Mouse (Mus musculus): ENCODE measurements around the gene Rin2. TPM values are rescaled to one million over a fixed set of nuclear protein-coding genes. Genes with fewer than 3 reads are reported as not detected.

Gene Rin2
- polyA plus RNA-seq, 2 experiments: 38.1 to 49.7 TPM

- 34% methylated on average over 6 of the region's 6 CpGs for WGBS
- ATAC-seq (ENCODE audit: low FRiP score, low read depth) (peak; percentile 72; the same call in 1 of the 2 replicates), DNase-seq (ENCODE audit: low spot score) (peak; percentile 84)
- H3K4me1 ChIP-seq (ENCODE audit: control insufficient read depth, insufficient read depth, low read length): peaks cover 4% of the 10 kb centered on the region; the same call in 1 of the 2 replicates
- no peak overlapping the region for H3K4me3 ChIP-seq (replicated peaks; ENCODE audit: low read length)
- no peak overlapping the region for H3K4me2 ChIP-seq (replicated peaks; ENCODE audit: low read depth, low read length, severe bottlenecking)
- H3K9me3 ChIP-seq (ENCODE audit: control insufficient read depth, low read length): no peaks in the 10 kb centered on the region
- TF ChIP-seq POLR2A (IDR thresholded peaks at IDR 0.05; ENCODE audit: borderline replicate concordance, extremely low read depth, insufficient read depth, insufficient read length): no peak
- no peak overlapping the region for H3K27ac ChIP-seq (replicated peaks; ENCODE audit: low read depth, low read length)
- no peak overlapping the region for H3K9ac ChIP-seq (ENCODE audit: low read depth, low read length, severe bottlenecking)
- H3K27me3 ChIP-seq (ENCODE audit: control insufficient read depth, insufficient read depth, low read length): no peaks in the 10 kb centered on the region
- no peaks in the 10 kb centered on the region for H3K36me3 ChIP-seq (ENCODE audit: control insufficient read depth, insufficient read depth, low read length)
Measured at GRCm38 (mm10) chr2:145699414-145700071, 24.5 kb downstream of the Rin2 start.

- 54% methylated on average over 8 of the region's 8 CpGs for WGBS
- DNase-seq (ENCODE audit: low spot score) (no peak), ATAC-seq (ENCODE audit: low FRiP score, low read depth) (no peak)
- Histone ChIP-seq H3K9ac (ENCODE audit: low read depth, low read length, severe bottlenecking) (no peak overlapping the region), H3K27ac (replicated peaks; ENCODE audit: low read depth, low read length) (no peak overlapping the region), H3K27me3 (ENCODE audit: control insufficient read depth, insufficient read depth, low read length) (no peaks in the 10 kb centered on the region), H3K4me1 (ENCODE audit: control insufficient read depth, insufficient read depth, low read length) (peaks cover 4% of the 10 kb centered on the region; the same call in 1 of the 2 replicates), H3K4me3 (replicated peaks; ENCODE audit: low read length) (no peak overlapping the region), H3K4me2 (replicated peaks; ENCODE audit: low read depth, low read length, severe bottlenecking) (no peak overlapping the region), H3K36me3 (ENCODE audit: control insufficient read depth, insufficient read depth, low read length) (no peaks in the 10 kb centered on the region), H3K9me3 (ENCODE audit: control insufficient read depth, low read length) (no peaks in the 10 kb centered on the region)
- no peak for TF ChIP-seq POLR2A (IDR thresholded peaks at IDR 0.05; ENCODE audit: borderline replicate concordance, extremely low read depth, insufficient read depth, insufficient read length)
Measured at GRCm38 (mm10) chr2:145700237-145700985, 25.4 kb downstream of the Rin2 start.

DNA sequence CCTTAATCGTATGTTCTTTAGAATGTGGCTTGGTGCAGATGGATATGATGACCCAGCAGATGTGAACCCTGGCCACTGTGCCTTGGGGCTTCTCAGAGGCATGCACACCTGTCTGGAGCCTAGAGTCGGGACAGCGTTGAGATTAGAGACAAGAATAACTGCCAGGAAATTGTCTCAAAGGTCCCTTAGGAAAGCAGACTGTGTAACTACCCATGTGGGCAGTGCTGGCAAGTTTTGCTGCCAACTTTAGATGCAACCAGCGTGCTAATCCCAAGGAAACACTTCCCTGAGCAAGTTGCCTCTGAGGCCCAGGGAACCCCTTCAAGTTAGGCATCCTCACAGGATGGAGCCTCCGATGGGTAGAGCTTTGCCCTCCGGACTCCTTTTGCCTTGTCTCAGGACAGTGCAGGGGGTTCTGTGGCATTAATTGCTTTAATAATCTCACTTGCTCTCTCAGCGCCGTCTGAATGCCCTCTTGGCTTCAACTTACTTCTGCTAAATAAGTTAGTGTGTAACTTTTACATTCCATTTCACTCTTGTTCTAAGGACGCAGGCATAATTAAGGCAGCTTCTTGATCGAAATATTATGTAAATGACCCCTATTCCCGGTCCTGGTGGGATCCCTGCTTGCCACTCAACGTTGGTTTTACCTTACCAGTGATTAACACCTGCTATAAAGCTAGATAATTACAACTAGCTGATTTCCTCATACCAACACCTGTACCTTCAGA is 26.8 kb downstream of the Rin2 start:
- 74% methylated on average over 12 of the region's 12 CpGs for WGBS
- Histone ChIP-seq H3K36me3 (ENCODE audit: control insufficient read depth, insufficient read depth, low read length) (no peaks in the 10 kb centered on the region), H3K9me3 (ENCODE audit: control insufficient read depth, low read length) (no peaks in the 10 kb centered on the region), H3K27ac (replicated peaks; ENCODE audit: low read depth, low read length) (no peak overlapping the region), H3K4me1 (ENCODE audit: control insufficient read depth, insufficient read depth, low read length) (peaks cover 4% of the 10 kb centered on the region; the same call in 1 of the 2 replicates), H3K27me3 (ENCODE audit: control insufficient read depth, insufficient read depth, low read length) (no peaks in the 10 kb centered on the region), H3K4me2 (replicated peaks; ENCODE audit: low read depth, low read length, severe bottlenecking) (no peak overlapping the region), H3K4me3 (replicated peaks; ENCODE audit: low read length) (no peak overlapping the region), H3K9ac (ENCODE audit: low read depth, low read length, severe bottlenecking) (no peak overlapping the region)
- TF ChIP-seq POLR2A (IDR thresholded peaks at IDR 0.05; ENCODE audit: borderline replicate concordance, extremely low read depth, insufficient read depth, insufficient read length): no peak
- ATAC-seq (ENCODE audit: low FRiP score, low read depth) (no peak), DNase-seq (ENCODE audit: low spot score) (no peak)

GRCm38 (mm10) chr2:145704738-145705137 is 29.7 kb downstream of the Rin2 start:
- no peak for DNase-seq (ENCODE audit: low spot score)
- H3K27ac ChIP-seq (replicated peaks; ENCODE audit: low read depth, low read length): no peak overlapping the region
- H3K27me3 ChIP-seq (ENCODE audit: control insufficient read depth, insufficient read depth, low read length): no peaks in the 10 kb centered on the region
- no peak for TF ChIP-seq POLR2A (IDR thresholded peaks at IDR 0.05; ENCODE audit: borderline replicate concordance, extremely low read depth, insufficient read depth, insufficient read length)
- H3K9ac ChIP-seq (ENCODE audit: low read depth, low read length, severe bottlenecking): no peak overlapping the region
- 68% methylated on average over 7 of the region's 7 CpGs for WGBS
- ATAC-seq (ENCODE audit: low FRiP score, low read depth): no peak
- H3K9me3 ChIP-seq (ENCODE audit: control insufficient read depth, low read length): no peaks in the 10 kb centered on the region
- no peak overlapping the region for H3K4me3 ChIP-seq (replicated peaks; ENCODE audit: low read length)
- peaks cover 4% of the 10 kb centered on the region; the same call in 1 of the 2 replicates for H3K4me1 ChIP-seq (ENCODE audit: control insufficient read depth, insufficient read depth, low read length)
- H3K4me2 ChIP-seq (replicated peaks; ENCODE audit: low read depth, low read length, severe bottlenecking): no peak overlapping the region
- H3K36me3 ChIP-seq (ENCODE audit: control insufficient read depth, insufficient read depth, low read length): no peaks in the 10 kb centered on the region

GRCm38 (mm10) chr2:145709727-145710389 is 34.8 kb downstream of the Rin2 start:
- H3K27ac ChIP-seq (replicated peaks; ENCODE audit: low read depth, low read length): no peak overlapping the region
- peaks cover 5% of the 10 kb centered on the region; the same call in 1 of the 2 replicates for H3K36me3 ChIP-seq (ENCODE audit: control insufficient read depth, insufficient read depth, low read length)
- WGBS: 58% methylated on average over 11 of the region's 11 CpGs
- H3K27me3 ChIP-seq (ENCODE audit: control insufficient read depth, insufficient read depth, low read length): no peaks in the 10 kb centered on the region
- no peak overlapping the region for H3K9ac ChIP-seq (ENCODE audit: low read depth, low read length, severe bottlenecking)
- TF ChIP-seq POLR2A (IDR thresholded peaks at IDR 0.05; ENCODE audit: borderline replicate concordance, extremely low read depth, insufficient read depth, insufficient read length): no peak
- DNase-seq (ENCODE audit: low spot score): no peak
- no peak for ATAC-seq (ENCODE audit: low FRiP score, low read depth)
- no peaks in the 10 kb centered on the region for H3K9me3 ChIP-seq (ENCODE audit: control insufficient read depth, low read length)
- no peak overlapping the region for H3K4me3 ChIP-seq (replicated peaks; ENCODE audit: low read length)
- no peak overlapping the region for H3K4me2 ChIP-seq (replicated peaks; ENCODE audit: low read depth, low read length, severe bottlenecking)
- no peaks in the 10 kb centered on the region for H3K4me1 ChIP-seq (ENCODE audit: control insufficient read depth, insufficient read depth, low read length)

All from limb, embryonic 14.5 days (tissue).